Mouse (Mus musculus): ENCODE measurements around the gene Itga7. TPM values are rescaled to one million over a fixed set of nuclear protein-coding genes. Genes with fewer than 3 reads are reported as not detected.

Gene Itga7
- total and polyA plus RNA-seq, 2 experiments from 2014 or later: 22.7 to 41.4 TPM

DNA sequence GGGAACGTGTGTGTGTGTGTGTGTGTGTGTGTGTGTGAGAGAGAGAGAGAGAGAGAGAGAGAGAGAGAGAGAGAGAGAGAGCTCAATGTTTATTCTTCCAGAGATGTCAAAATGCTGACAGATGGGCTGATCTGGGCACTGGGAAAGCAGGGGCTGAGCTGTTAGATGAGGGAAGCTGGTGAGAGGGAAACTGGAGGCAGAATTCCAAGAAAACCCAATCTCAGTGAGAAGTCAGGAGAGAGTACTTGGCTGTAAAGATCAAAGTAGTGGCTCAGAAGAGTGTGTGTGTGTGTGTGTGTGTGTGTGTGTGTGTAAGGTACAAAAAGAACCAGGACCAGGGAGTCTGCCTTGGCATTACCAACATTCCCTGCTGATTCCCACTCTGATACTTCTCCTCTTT, 36.1 kb upstream of the Itga7 start:
- Histone ChIP-seq H3K9me3 (replicated peaks; ENCODE audit: control insufficient read depth, low read length) (no peaks in the 10 kb centered on the region), H3K4me3 (ENCODE audit: low read depth, low read length) (no peak overlapping the region), H3K4me1 (ENCODE audit: control insufficient read depth, insufficient read depth) (0 out of 2 replicates have a peak, but pooled peaks cover 7% of the 10 kb centered on the region), H3K36me3 (replicated peaks; ENCODE audit: control insufficient read depth, insufficient read depth, low read length) (no peaks in the 10 kb centered on the region), H3K27ac (ENCODE audit: low read depth) (no peak overlapping the region), H3K27me3 (ENCODE audit: control insufficient read depth, insufficient read depth, low read length) (peaks cover 20% of the 10 kb centered on the region), H3K4me2 (ENCODE audit: low read depth, low read length) (no peak overlapping the region), H3K9ac (replicated peaks; ENCODE audit: low read depth, low read length) (no peak overlapping the region)
- TF ChIP-seq EP300 (IDR thresholded peaks at IDR 0.05; ENCODE audit: low read depth): no peak
- no peak for TF ChIP-seq CTCF (IDR thresholded peaks at IDR 0.05; ENCODE audit: low read depth)
- DNase-seq (ENCODE audit: low spot score) (no peak), ATAC-seq (ENCODE audit: insufficient read depth, low read depth) (no peak)
- 21% methylated on average over 1 of the region's 1 CpGs for WGBS

GRCm38 (mm10) chr10:128899759-128900490, 33.7 kb upstream of the Itga7 start:
- Histone ChIP-seq H3K4me3 (ENCODE audit: low read depth, low read length) (no peak overlapping the region), H3K9ac (replicated peaks; ENCODE audit: low read depth, low read length) (no peak overlapping the region), H3K36me3 (replicated peaks; ENCODE audit: control insufficient read depth, insufficient read depth, low read length) (no peaks in the 10 kb centered on the region), H3K4me1 (ENCODE audit: control insufficient read depth, insufficient read depth) (0 out of 2 replicates have a peak, but pooled peaks cover 4% of the 10 kb centered on the region), H3K4me2 (ENCODE audit: low read depth, low read length) (no peak overlapping the region), H3K27me3 (ENCODE audit: control insufficient read depth, insufficient read depth, low read length) (peaks cover 14% of the 10 kb centered on the region), H3K9me3 (replicated peaks; ENCODE audit: control insufficient read depth, low read length) (no peaks in the 10 kb centered on the region), H3K27ac (ENCODE audit: low read depth) (no peak overlapping the region)
- WGBS: 58% methylated on average over 6 of the region's 6 CpGs
- ATAC-seq (ENCODE audit: insufficient read depth, low read depth): no peak
- DNase-seq (ENCODE audit: low spot score): no peak
- TF ChIP-seq EP300 (IDR thresholded peaks at IDR 0.05; ENCODE audit: low read depth): no peak
- TF ChIP-seq CTCF (IDR thresholded peaks at IDR 0.05; ENCODE audit: low read depth): no peak

DNA sequence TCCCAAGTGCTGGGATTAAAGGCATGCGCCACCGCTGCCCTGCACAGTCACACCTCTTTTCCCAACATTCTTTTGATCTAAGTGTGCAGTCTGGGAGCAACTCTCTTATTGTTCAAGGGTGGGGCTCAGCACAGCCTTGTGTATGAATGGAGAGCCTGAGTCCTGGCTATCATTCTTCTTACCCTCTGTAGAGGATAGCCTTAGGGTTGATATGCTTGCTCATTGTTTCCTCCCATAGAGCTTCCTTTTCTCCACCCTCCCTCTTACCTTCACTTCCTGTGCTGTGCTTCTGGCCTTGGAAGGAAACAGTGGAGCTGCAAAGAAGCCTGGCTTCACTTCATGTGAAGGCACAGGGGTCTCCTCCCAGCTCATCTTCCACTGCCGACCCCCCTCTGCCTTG, 32.9 kb upstream of the Itga7 start, which contains the start of gene Cd63:
Cd63 (plus strand) TSS at position 292 of the 400 bp plus-strand sequence.
- no peak within 1 kb of the TSS for H3K4me3 ChIP-seq (ENCODE audit: low read depth, low read length)
- no peak within 1 kb of the TSS for H3K27ac ChIP-seq (ENCODE audit: low read depth)
- DNase-seq (ENCODE audit: low spot score): no peak
- H3K9me3 ChIP-seq (replicated peaks; ENCODE audit: control insufficient read depth, low read length): no peaks in the 10 kb centered on the region
- H3K9ac ChIP-seq (replicated peaks; ENCODE audit: low read depth, low read length): no peak within 1 kb of the TSS
- H3K4me2 ChIP-seq (ENCODE audit: low read depth, low read length): no peak within 1 kb of the TSS
- 71% methylated on average over 3 of the region's 3 CpGs for WGBS
- no peak for TF ChIP-seq CTCF (IDR thresholded peaks at IDR 0.05; ENCODE audit: low read depth)
- no peak for TF ChIP-seq EP300 (IDR thresholded peaks at IDR 0.05; ENCODE audit: low read depth)
- H3K36me3 ChIP-seq (replicated peaks; ENCODE audit: control insufficient read depth, insufficient read depth, low read length): no peaks in the 10 kb centered on the region
- ATAC-seq (ENCODE audit: insufficient read depth, low read depth): no peak
- no peaks in the 10 kb centered on the region for H3K4me1 ChIP-seq (ENCODE audit: control insufficient read depth, insufficient read depth)
- peaks cover 14% of the 10 kb centered on the region for H3K27me3 ChIP-seq (ENCODE audit: control insufficient read depth, insufficient read depth, low read length)

GRCm38 (mm10) chr10:128901409-128901808, 32.2 kb upstream of the Itga7 start:
- H3K9me3 ChIP-seq (replicated peaks; ENCODE audit: control insufficient read depth, low read length): no peaks in the 10 kb centered on the region
- no peak for ATAC-seq (ENCODE audit: insufficient read depth, low read depth)
- H3K36me3 ChIP-seq (replicated peaks; ENCODE audit: control insufficient read depth, insufficient read depth, low read length): no peaks in the 10 kb centered on the region
- H3K27me3 ChIP-seq (ENCODE audit: control insufficient read depth, insufficient read depth, low read length): peaks cover 10% of the 10 kb centered on the region
- no peak for TF ChIP-seq CTCF (IDR thresholded peaks at IDR 0.05; ENCODE audit: low read depth)
- TF ChIP-seq EP300 (IDR thresholded peaks at IDR 0.05; ENCODE audit: low read depth): no peak
- no peak overlapping the region for H3K9ac ChIP-seq (replicated peaks; ENCODE audit: low read depth, low read length)
- H3K4me1 ChIP-seq (ENCODE audit: control insufficient read depth, insufficient read depth): no peaks in the 10 kb centered on the region
- H3K27ac ChIP-seq (ENCODE audit: low read depth): no peak overlapping the region
- H3K4me2 ChIP-seq (ENCODE audit: low read depth, low read length): no peak overlapping the region
- no peak for DNase-seq (ENCODE audit: low spot score)
- 66% methylated on average over 1 of the region's 1 CpGs for WGBS
- no peak overlapping the region for H3K4me3 ChIP-seq (ENCODE audit: low read depth, low read length)

- ATAC-seq (ENCODE audit: insufficient read depth, low read depth): no peak
- 82% methylated on average over 3 of the region's 3 CpGs for WGBS
- no peak for DNase-seq (ENCODE audit: low spot score)
- no peak overlapping the region for H3K9ac ChIP-seq (replicated peaks; ENCODE audit: low read depth, low read length)
- no peaks in the 10 kb centered on the region for H3K4me1 ChIP-seq (ENCODE audit: control insufficient read depth, insufficient read depth)
- H3K27ac ChIP-seq (ENCODE audit: low read depth): no peak overlapping the region
- 0 out of 2 replicates have a peak, but pooled peaks cover 3% of the 10 kb centered on the region for H3K27me3 ChIP-seq (ENCODE audit: control insufficient read depth, insufficient read depth, low read length)
- TF ChIP-seq EP300 (IDR thresholded peaks at IDR 0.05; ENCODE audit: low read depth) (no peak), CTCF (IDR thresholded peaks at IDR 0.05; ENCODE audit: low read depth) (no peak)
- H3K4me3 ChIP-seq (ENCODE audit: low read depth, low read length): no peak overlapping the region
- no peaks in the 10 kb centered on the region for H3K36me3 ChIP-seq (replicated peaks; ENCODE audit: control insufficient read depth, insufficient read depth, low read length)
- H3K9me3 ChIP-seq (replicated peaks; ENCODE audit: control insufficient read depth, low read length): no peaks in the 10 kb centered on the region
- H3K4me2 ChIP-seq (ENCODE audit: low read depth, low read length): no peak overlapping the region
Measured at GRCm38 (mm10) chr10:128902409-128902988, 31.1 kb upstream of the Itga7 start.

Measured in heart, postnatal 0 days (tissue).